Mouse (Mus musculus): ENCODE data around the gene Gna14.

Gene Gna14

GRCm38 (mm10) chr19:16511081-16511420 lies 75.5 kb downstream of the Gna14 start:
- DNase-seq (ENCODE audit: low read depth, low spot score): no peak

GRCm38 (mm10) chr19:16514201-16514600 lies 78.6 kb downstream of the Gna14 start:
- no peak for DNase-seq (ENCODE audit: low read depth, low spot score)

GRCm38 (mm10) chr19:16518569-16518968 lies 83.0 kb downstream of the Gna14 start:
- DNase-seq (ENCODE audit: low read depth, low spot score): no peak

- no peak for DNase-seq (ENCODE audit: low read depth, low spot score)
These were observed 85.0 kb downstream of the Gna14 start for GRCm38 (mm10) chr19:16520608-16521007.

- DNase-seq (ENCODE audit: low read depth, low spot score): no peak
These were observed 90.8 kb downstream of the Gna14 start for GRCm38 (mm10) chr19:16526302-16526880.

GRCm38 (mm10) chr19:16527031-16527430 lies 91.5 kb downstream of the Gna14 start:
- DNase-seq (ENCODE audit: low read depth, low spot score): no peak

GRCm38 (mm10) chr19:16528225-16528828 lies 92.8 kb downstream of the Gna14 start:
- no peak for DNase-seq (ENCODE audit: low read depth, low spot score)

GRCm38 (mm10) chr19:16529293-16529920 lies 93.8 kb downstream of the Gna14 start:
- DNase-seq (ENCODE audit: low read depth, low spot score): no peak

GRCm38 (mm10) chr19:16529999-16530398 lies 94.4 kb downstream of the Gna14 start:
- no peak for DNase-seq (ENCODE audit: low read depth, low spot score)

GRCm38 (mm10) chr19:16534311-16534710 lies 98.7 kb downstream of the Gna14 start:
- no peak for DNase-seq (ENCODE audit: low read depth, low spot score)

GRCm38 (mm10) chr19:16538416-16538815 lies 102.9 kb downstream of the Gna14 start:
- no peak for DNase-seq (ENCODE audit: low read depth, low spot score)

GRCm38 (mm10) chr19:16543688-16544087 lies 108.1 kb downstream of the Gna14 start:
- no peak for DNase-seq (ENCODE audit: low read depth, low spot score)

GRCm38 (mm10) chr19:16556988-16557387 lies 121.4 kb downstream of the Gna14 start:
- DNase-seq (ENCODE audit: low read depth, low spot score): no peak

- DNase-seq (ENCODE audit: low read depth, low spot score): no peak
These were observed 122.4 kb downstream of the Gna14 start for GRCm38 (mm10) chr19:16557971-16558370.

- DNase-seq (ENCODE audit: low read depth, low spot score): no peak
These were observed 123.0 kb downstream of the Gna14 start for GRCm38 (mm10) chr19:16558570-16558969.

GRCm38 (mm10) chr19:16559243-16559896 lies 123.8 kb downstream of the Gna14 start:
- DNase-seq (ENCODE audit: low read depth, low spot score): no peak

GRCm38 (mm10) chr19:16562676-16563075 lies 127.1 kb downstream of the Gna14 start:
- DNase-seq (ENCODE audit: low read depth, low spot score): no peak

GRCm38 (mm10) chr19:16576790-16577189 lies 141.2 kb downstream of the Gna14 start:
- no peak for DNase-seq (ENCODE audit: low read depth, low spot score)

GRCm38 (mm10) chr19:16579656-16580260 lies 144.2 kb downstream of the Gna14 start:
- DNase-seq (ENCODE audit: low read depth, low spot score): no peak

- no peak for DNase-seq (ENCODE audit: low read depth, low spot score)
These were observed 144.9 kb downstream of the Gna14 start for GRCm38 (mm10) chr19:16580501-16580900.

- DNase-seq (ENCODE audit: low read depth, low spot score): no peak
These were observed 149.0 kb downstream of the Gna14 start for GRCm38 (mm10) chr19:16584546-16584945.

- no peak for DNase-seq (ENCODE audit: low read depth, low spot score)
These were observed 149.8 kb downstream of the Gna14 start for GRCm38 (mm10) chr19:16585379-16585778.

Data from telencephalon, adult 2 months (tissue).